Mouse (Mus musculus) heart, postnatal 0 days (tissue): ENCODE measurements around the gene Gpr153. TPM values are rescaled to one million over a fixed set of nuclear protein-coding genes. Genes with fewer than 3 reads are reported as not detected.

ENCODE experiments used
- ATAC-seq: fragments of 200-750 bp; cut with Nextera tagmentation; 2 replicates; pipeline ENCODE4 v1.8.0; 2017; ENCODE audit warnings: low read depth, moderate number of reproducible peaks, moderate library complexity; ENCODE audit not compliant: insufficient read depth
- DNase-seq: peaks from one replicate; pipeline ENCODE4 v3.0.0-alpha.2; 2016; ENCODE audit warnings: low spot score
- H3K27ac ChIP-seq: fragments of 300-500 bp; sonication (generic); 2 replicates; pipeline ENCODE4 v1.5.1; 2014; ENCODE audit warnings: low read depth, mild to moderate bottlenecking
- H3K27me3 ChIP-seq: fragments of 300-500 bp; sonication (generic); 2 replicates; pipeline ENCODE4 v1.6.1; 2014; ENCODE audit warnings: low read length, mixed read lengths; ENCODE audit not compliant: control insufficient read depth, insufficient read depth
- H3K36me3 ChIP-seq: fragments of 300-500 bp; sonication (generic); replicated peaks from 2 replicates; pipeline ENCODE4 v1.6.1; 2014; ENCODE audit warnings: low read length, mixed read lengths; ENCODE audit not compliant: control insufficient read depth, insufficient read depth
- H3K4me1 ChIP-seq: fragments of 300-500 bp; sonication (generic); 2 replicates; pipeline ENCODE4 v1.6.1; 2014; ENCODE audit warnings: antibody characterized with exemption; ENCODE audit not compliant: control insufficient read depth, insufficient read depth
- H3K4me2 ChIP-seq: fragments of 300-500 bp; sonication (generic); 2 replicates; pipeline ENCODE4 v1.6.1; 2014; ENCODE audit warnings: low read depth, mild to moderate bottlenecking, low read length, moderate library complexity
- H3K4me3 ChIP-seq: fragments of 300-500 bp; sonication (generic); 2 replicates; pipeline ENCODE4 v1.5.1; 2014; ENCODE audit warnings: low read depth, low read length
- H3K9ac ChIP-seq: fragments of 300-500 bp; sonication (generic); replicated peaks from 2 replicates; pipeline ENCODE4 v1.6.1; 2014; ENCODE audit warnings: low read depth, low read length, mixed read lengths
- H3K9me3 ChIP-seq: fragments of 300-500 bp; sonication (generic); replicated peaks from 2 replicates; pipeline ENCODE4 v1.6.1; 2016; ENCODE audit warnings: low read length; ENCODE audit not compliant: control insufficient read depth
- CTCF ChIP-seq: IDR thresholded peaks from 2 replicates; pipeline ENCODE4 v1.5.1; 2016; ENCODE audit warnings: antibody characterized with exemption, control low read depth, low read depth
- EP300 ChIP-seq: IDR thresholded peaks from 2 replicates; pipeline ENCODE4 v1.6.1; 2016; ENCODE audit warnings: antibody characterized with exemption, low read depth
- WGBS: fragments of 180-500 bp; shearing (Covaris S2); extraction: QIAGEN DNeasy Blood & Tissue Kit; methylation state at CpG from one replicate; pipeline ENCODE4 v1.1.7; 2014; 5-methylcytosine and 5-hydroxymethylcytosine counted together
- polyA plus RNA-seq: library from polyadenylated mRNA; unstranded; fragments of >200 nt; fragmentation: Nextera tagmentation; extraction: Ambion mirVana; gene quantifications from 2 replicates; pipeline ENCODE4 v1.2.1, GENCODE M21; 2015
- total RNA-seq: library from RNA; depleted of rRNA; stranded (reverse); fragments of >200 nt; gene quantifications from 2 replicates; pipeline ENCODE4 v1.2.3, GENCODE M21; 2014; ENCODE audit warnings: low replicate concordance

The Gpr153 gene
- total and polyA plus RNA-seq, 2 experiments from 2014 or later: 5.0 to 50.8 TPM

GRCm38 (mm10) chr4:152300375-152300774, 26.3 kb downstream of the Gpr153 start:
- DNase-seq (no peak), ATAC-seq (no peak)
- WGBS: 88% methylated on average over 8 of the region's 8 CpGs
- no peaks in the 10 kb centered on the region for H3K9me3 ChIP-seq
- H3K36me3 ChIP-seq: peaks cover 42% of the 10 kb centered on the region
- no peak overlapping the region for H3K27ac ChIP-seq
- TF ChIP-seq EP300 (no peak), CTCF (no peak)
- H3K27me3 ChIP-seq: no peaks in the 10 kb centered on the region
- no peak overlapping the region for H3K9ac ChIP-seq
- peaks cover 10% of the 10 kb centered on the region; the same call in 1 of the 2 replicates for H3K4me1 ChIP-seq
- no peak overlapping the region for H3K4me2 ChIP-seq
- no peak overlapping the region for H3K4me3 ChIP-seq

GRCm38 (mm10) chr4:152302012-152302411, 28.0 kb downstream of the Gpr153 start:
- H3K36me3 ChIP-seq: peaks cover 54% of the 10 kb centered on the region
- H3K27ac ChIP-seq: no peak overlapping the region

GRCm38 (mm10) chr4:152303172-152303571, 29.1 kb downstream of the Gpr153 start:
- DNase-seq (no peak), ATAC-seq (no peak)
- Histone ChIP-seq H3K27ac (no peak overlapping the region), H3K4me1 (peaks cover 2% of the 10 kb centered on the region; the same call in 1 of the 2 replicates), H3K4me3 (no peak overlapping the region), H3K27me3 (no peaks in the 10 kb centered on the region), H3K36me3 (peaks cover 65% of the 10 kb centered on the region), H3K9ac (no peak overlapping the region), H3K9me3 (no peaks in the 10 kb centered on the region), H3K4me2 (no peak overlapping the region)
- WGBS: 92% methylated on average over 10 of the region's 10 CpGs
- TF ChIP-seq CTCF (no peak), EP300 (no peak)

More at GRCm38 (mm10) chr4:152302012-152302411, 28.0 kb downstream of the Gpr153 start:
- Histone ChIP-seq H3K27me3 (no peaks in the 10 kb centered on the region), H3K9ac (no peak overlapping the region), H3K4me3 (no peak overlapping the region), H3K4me1 (peaks cover 6% of the 10 kb centered on the region; the same call in 1 of the 2 replicates), H3K9me3 (no peaks in the 10 kb centered on the region), H3K4me2 (no peak overlapping the region)
- ATAC-seq (no peak), DNase-seq (no peak)
- 74% methylated on average over 11 of the region's 11 CpGs for WGBS
- TF ChIP-seq EP300 (no peak), CTCF (no peak)

GRCm38 (mm10) chr4:152304685-152305084, 30.7 kb downstream of the Gpr153 start:
- 85% methylated on average over 6 of the region's 6 CpGs for WGBS
- peaks cover 76% of the 10 kb centered on the region for H3K36me3 ChIP-seq
- DNase-seq: no peak

GRCm38 (mm10) chr4:152305991-152306390, 32.0 kb downstream of the Gpr153 start:
- Histone ChIP-seq H3K4me1 (no peaks in the 10 kb centered on the region), H3K36me3 (peaks cover 71% of the 10 kb centered on the region), H3K4me3 (no peak overlapping the region), H3K4me2 (no peak overlapping the region), H3K9ac (no peak overlapping the region), H3K27me3 (no peaks in the 10 kb centered on the region), H3K27ac (no peak overlapping the region), H3K9me3 (no peaks in the 10 kb centered on the region)
- DNase-seq (no peak), ATAC-seq (no peak)
- 68% methylated on average over 6 of the region's 6 CpGs for WGBS
- TF ChIP-seq EP300: no peak
- no peak for TF ChIP-seq CTCF

More at GRCm38 (mm10) chr4:152304685-152305084, 30.7 kb downstream of the Gpr153 start:
- Histone ChIP-seq H3K4me3 (no peak overlapping the region), H3K4me1 (no peaks in the 10 kb centered on the region), H3K27ac (no peak overlapping the region), H3K4me2 (no peak overlapping the region), H3K27me3 (no peaks in the 10 kb centered on the region), H3K9ac (no peak overlapping the region), H3K9me3 (no peaks in the 10 kb centered on the region)
- no peak for TF ChIP-seq CTCF
- no peak for TF ChIP-seq EP300
- no peak for ATAC-seq

GRCm38 (mm10) chr4:152307542-152307941, 33.5 kb downstream of the Gpr153 start:
- TF ChIP-seq EP300: no peak
- no peak for TF ChIP-seq CTCF
- Histone ChIP-seq H3K9ac (no peak overlapping the region), H3K9me3 (no peaks in the 10 kb centered on the region), H3K27me3 (peaks cover 3% of the 10 kb centered on the region; the same call in 1 of the 2 replicates), H3K36me3 (peaks cover 73% of the 10 kb centered on the region), H3K4me2 (no peak overlapping the region), H3K4me3 (no peak overlapping the region), H3K4me1 (no peaks in the 10 kb centered on the region), H3K27ac (no peak overlapping the region)
- 74% methylated on average over 9 of the region's 9 CpGs for WGBS
- DNase-seq (no peak), ATAC-seq (no peak)
